Comparison of ENCODE assay signal across 8 mouse cellular contexts in the genomic region with DNA sequence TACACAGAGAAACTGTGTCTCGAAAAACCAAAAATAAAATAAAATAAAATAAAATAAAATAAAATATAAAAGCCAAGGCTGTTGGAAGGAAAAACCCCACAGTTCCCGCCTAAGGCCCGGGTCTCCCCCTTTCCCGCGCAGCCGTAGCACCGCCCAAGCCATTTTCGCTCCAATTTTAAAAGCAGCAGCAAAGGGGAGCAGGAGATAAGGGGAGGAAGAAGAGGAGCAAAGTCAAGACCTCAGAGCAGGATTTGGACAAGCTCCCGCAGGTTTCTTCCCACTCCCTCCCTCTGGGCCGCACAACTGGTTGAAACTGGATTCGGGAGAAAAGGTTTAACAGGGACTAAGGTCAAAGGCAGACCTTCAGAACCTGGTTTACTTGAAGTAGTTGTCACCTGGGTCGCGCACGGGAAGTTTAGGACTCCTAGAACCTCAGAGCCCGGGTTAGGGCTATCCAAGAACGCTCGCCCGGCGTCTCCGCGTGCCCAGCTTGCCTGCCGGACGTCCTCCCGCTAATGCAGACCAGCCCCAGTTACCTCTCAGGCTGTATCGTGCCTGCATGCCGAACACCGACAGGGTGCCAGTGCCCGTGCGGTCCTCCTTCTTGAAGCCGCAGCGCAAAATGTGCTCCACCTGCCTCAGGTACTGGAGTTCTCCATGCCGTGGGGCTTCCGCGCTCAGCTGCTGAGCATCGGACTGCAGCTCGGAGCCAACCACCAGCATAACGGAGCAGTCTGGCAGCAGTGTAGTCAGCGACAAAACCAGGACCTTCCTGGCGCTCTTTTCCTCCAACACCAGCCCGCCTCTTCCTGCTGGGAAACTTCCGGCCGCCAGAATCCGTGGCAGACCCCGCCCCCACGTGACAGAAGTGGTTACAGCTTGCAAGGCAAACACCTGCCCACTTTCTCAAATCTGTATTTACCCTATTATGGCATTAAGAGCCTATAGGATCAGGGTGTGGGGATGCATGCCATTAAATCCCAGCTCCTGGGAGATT. TPM values are rescaled to one million over a fixed set of nuclear protein-coding genes. Genes with fewer than 3 reads are reported as not detected.
DNase-seq lines count a peak whose midpoint lies in the region; ATAC-seq and TF ChIP-seq lines count a peak whose summit lies in the region.

A gene (minus strand): TSS at position 793 of the 997 bp plus-strand sequence.

- DNase-seq in 3T3-L1 (ENCODE audit: low read depth, low spot score), result peak; percentile 92
- DNase-seq in adrenal gland, postnatal 36 days, result peak; percentile 88 to 92
- DNase-seq in heart, adult 2 months, result peak; percentile 79 to 81
- DNase-seq in kidney, adult 8-10 months, result peak; percentile 74 to 85
- DNase-seq in spleen, postnatal 14 days (ENCODE audit: low spot score in 2 of 2), result peak; percentile 61 to 70

- peaks cover 16% of the 10 kb centered on the region for H3K4me1 ChIP-seq in embryonic facial prominence, embryonic 13.5 days
- H3K4me1 ChIP-seq in heart, adult 2 months (ENCODE audit: control insufficient read depth, insufficient read depth, low read length), result no peaks in the 10 kb centered on the region
- H3K4me1 ChIP-seq in limb, embryonic 13.5 days, result peaks cover 14% of the 10 kb centered on the region
- H3K4me1 ChIP-seq in midbrain, embryonic 16.5 days (ENCODE audit: control insufficient read depth, insufficient read depth, low read length), result peaks cover 4% of the 10 kb centered on the region; the same call in 1 of the 2 replicates

- peak; percentile 75 for ATAC-seq in embryonic facial prominence, embryonic 13.5 days (ENCODE audit: insufficient number of reproducible peaks, insufficient read depth, low FRiP score, low TSS enrichment, low read depth)
- peak; percentile 95 for ATAC-seq in limb, embryonic 13.5 days (ENCODE audit: low FRiP score, low read depth)
- ATAC-seq in midbrain, embryonic 16.5 days, result peak; percentile 95

- peak; percentile 45 for TF ChIP-seq CTCF in heart, adult 2 months (IDR thresholded peaks at IDR 0.05)

- H3K4me3 ChIP-seq in embryonic facial prominence, embryonic 13.5 days, result peak within 1 kb of the TSS; percentile 84
- H3K4me3 ChIP-seq in heart, adult 2 months, result peak within 1 kb of the TSS; percentile 80
- peak within 1 kb of the TSS; percentile 85 for H3K4me3 ChIP-seq in limb, embryonic 13.5 days
- H3K4me3 ChIP-seq in midbrain, embryonic 16.5 days (ENCODE audit: low read depth, low read length), result peak within 1 kb of the TSS; percentile 80

- 2% methylated on average over 45 of the region's 45 CpGs for WGBS in embryonic facial prominence, embryonic 13.5 days
- WGBS in heart, adult 2 months, result 2% methylated on average over 45 of the region's 45 CpGs
- WGBS in limb, embryonic 13.5 days, result under 1% methylated on average over 45 of the region's 45 CpGs
- WGBS in midbrain, embryonic 16.5 days, result 1% methylated on average over 45 of the region's 45 CpGs

- H3K9me3 ChIP-seq in embryonic facial prominence, embryonic 13.5 days, result no peaks in the 10 kb centered on the region
- no peaks in the 10 kb centered on the region for H3K9me3 ChIP-seq in limb, embryonic 13.5 days
- H3K9me3 ChIP-seq in midbrain, embryonic 16.5 days (replicated peaks; ENCODE audit: control insufficient read depth, low read length, poor library complexity, severe bottlenecking), result no peaks in the 10 kb centered on the region

- no peaks in the 10 kb centered on the region for H3K79me2 ChIP-seq in heart, adult 2 months (replicated peaks; ENCODE audit: control insufficient read depth, insufficient read depth, low read length)

- H3K27me3 ChIP-seq in embryonic facial prominence, embryonic 13.5 days, result no peaks in the 10 kb centered on the region
- no peaks in the 10 kb centered on the region for H3K27me3 ChIP-seq in heart, adult 2 months (ENCODE audit: control insufficient read depth, insufficient read depth, low read length)
- H3K27me3 ChIP-seq in limb, embryonic 13.5 days, result no peaks in the 10 kb centered on the region
- no peaks in the 10 kb centered on the region for H3K27me3 ChIP-seq in midbrain, embryonic 16.5 days (ENCODE audit: control insufficient read depth, insufficient read depth, low read depth, low read length)

- peak within 1 kb of the TSS; percentile 92 for H3K9ac ChIP-seq in embryonic facial prominence, embryonic 13.5 days
- H3K9ac ChIP-seq in heart, adult 2 months (ENCODE audit: low read depth, low read length), result peak within 1 kb of the TSS; percentile 74
- peak within 1 kb of the TSS; percentile 85 for H3K9ac ChIP-seq in limb, embryonic 13.5 days
- peak within 1 kb of the TSS; percentile 75 for H3K9ac ChIP-seq in midbrain, embryonic 16.5 days (ENCODE audit: low read depth, low read length)

- peak; percentile 79 for TF ChIP-seq POLR2A in heart, adult 2 months (IDR thresholded peaks at IDR 0.05; ENCODE audit: insufficient read depth, low read depth, low read length)

- intact Hi-C loops in heart, adult 2 months (cut with DNase I), result loop anchor here (5.0 to 10.0 kb wide), 2 partner anchors 61 to 248 kb away; a partner anchor contains a TSS

- H3K4me2 ChIP-seq in embryonic facial prominence, embryonic 13.5 days, result peak within 1 kb of the TSS; percentile 76
- peak within 1 kb of the TSS; percentile 81 for H3K4me2 ChIP-seq in limb, embryonic 13.5 days (replicated peaks)
- H3K4me2 ChIP-seq in midbrain, embryonic 16.5 days (ENCODE audit: low read length), result peak within 1 kb of the TSS; percentile 94

- TF ChIP-seq EP300 in heart, adult 2 months (IDR thresholded peaks at IDR 0.05; ENCODE audit: insufficient read depth, low read depth, low read length), result 0 out of 2 replicates have a peak, but pooled peaks have one; percentile 23

- peaks cover 29% of the 10 kb centered on the region for H3K36me3 ChIP-seq in embryonic facial prominence, embryonic 13.5 days
- H3K36me3 ChIP-seq in heart, adult 2 months (ENCODE audit: control insufficient read depth, insufficient read depth, low read length), result no peaks in the 10 kb centered on the region; the same call in 1 of the 2 replicates
- H3K36me3 ChIP-seq in limb, embryonic 13.5 days, result peaks cover 32% of the 10 kb centered on the region
- 0 out of 2 replicates have a peak, but pooled peaks cover 3% of the 10 kb centered on the region for H3K36me3 ChIP-seq in midbrain, embryonic 16.5 days (ENCODE audit: control insufficient read depth, insufficient read depth, low read length)

- peak within 1 kb of the TSS; percentile 89 for H3K27ac ChIP-seq in embryonic facial prominence, embryonic 13.5 days
- H3K27ac ChIP-seq in heart, adult 2 months, result peak within 1 kb of the TSS; percentile 60
- H3K27ac ChIP-seq in limb, embryonic 13.5 days, result peak within 1 kb of the TSS; percentile 88
- peak within 1 kb of the TSS; percentile 77 for H3K27ac ChIP-seq in midbrain, embryonic 16.5 days (ENCODE audit: low read length)

RNA-seq across cellular contexts. Expression of the gene that starts here (rescaled TPM):
- total RNA-seq in adrenal gland, postnatal 36 days (2021), result 10 to 100 TPM; 21.3 to 22.2 TPM
- polyA plus RNA-seq in embryonic facial prominence, embryonic 13.5 days (2015; fragmentation: Nextera tagmentation; extraction: Ambion mirVana), result 241 and 293 TPM in 2 replicates
- 1 to 10 TPM; 2.3 to 3.8 TPM for total RNA-seq in heart, adult 2 months (2021)
- 3.3 and 4.2 TPM in 2 replicates for polyA plus RNA-seq in heart, adult 2 months (2012; rRNA removed)
- polyA plus RNA-seq in limb, embryonic 13.5 days (2015; fragmentation: Nextera tagmentation; extraction: Ambion mirVana), result 282 and 295 TPM in 2 replicates
- 33.3 and 38.7 TPM in 2 replicates for polyA plus RNA-seq in midbrain, embryonic 16.5 days (2015; fragmentation: Nextera tagmentation; extraction: Ambion mirVana)

Comparison
In these comparisons a context has a peak if more than half of its experiments do, and no peak if none do; other contexts are left out.
1. Peak in every context shown above with its lines: DNase-seq, ATAC-seq, H3K4me3 ChIP-seq and H3K27ac ChIP-seq.
2. RNA of the gene that starts here (total RNA-seq): 21.3 to 22.2 TPM in adrenal gland, postnatal 36 days; 2.3 to 3.8 TPM in heart, adult 2 months; every median in the first group is over 4 times any median in the second.